Mouse (Mus musculus): Measurements from ENCODE around the gene Rnpep. TPM values are rescaled to one million over a fixed set of nuclear protein-coding genes. Genes with fewer than 3 reads are reported as not detected.

The Rnpep gene
- total RNA-seq (2023), result 100 to 1,000 TPM; 152 to 164 TPM

GRCm38 (mm10) chr1:135283826-135284291 is at the start of gene Rnpep:
Rnpep (minus strand) TSS chr1:135284084.

GRCm38 (mm10) chr1:135324571-135324970 is 40.7 kb upstream of the Rnpep start, which contains the start of gene Lmod1:
Lmod1 (plus strand) TSS chr1:135324807.

GRCm38 (mm10) chr1:135313284-135314031 is 29.6 kb upstream of the Rnpep start, which contains the start of gene Timm17a:
Timm17a (minus strand) TSS chr1:135313778.

GRCm38 (mm10) chr1:135258380-135259127 is 25.3 kb downstream of the Rnpep start, which contains the start of gene Elf3:
Elf3 (minus strand) TSS chr1:135258568.

Other genes starting within 250 kb of the Rnpep start
- gene Lgr6, start 178.8 kb downstream of the Rnpep start, total RNA-seq (2023), result not detected
- gene Ptpn7, start 151.4 kb downstream of the Rnpep start, total RNA-seq (2023), result 10 to 100 TPM; 60.2 to 62.5 TPM
- 10 to 100 TPM; 85.1 to 85.3 TPM for gene Arl8a, start 137.3 kb downstream of the Rnpep start, total RNA-seq (2023)
- gene Gpr37l1, start 116.4 kb downstream of the Rnpep start, total RNA-seq (2023), result not detected
- gene Elf3, start 25.5 kb downstream of the Rnpep start, total RNA-seq (2023), result not detected
- gene Timm17a, start 29.7 kb upstream of the Rnpep start, total RNA-seq (2023), result 10 to 100 TPM; 28.7 to 35.1 TPM
- gene Lmod1, start 40.7 kb upstream of the Rnpep start, total RNA-seq (2023), result not detected
- gene Shisa4, start 91.2 kb upstream of the Rnpep start, total RNA-seq (2023), result 1 to 10 TPM in 1 of 2 experiments, under 1 TPM in 1; 0.46 to 1.0 TPM
- gene Ipo9, start 146.4 kb upstream of the Rnpep start, total RNA-seq (2023), result 10 to 100 TPM; 48.8 to 56.4 TPM

All from neutrophil, adult 83 days (primary cell).